Mouse (Mus musculus): Measurements from ENCODE around the gene Polr2f.

GRCm38 (mm10) chr15:79151881-79152280, 11.1 kb downstream of the Polr2f start:
- TF ChIP-seq CTCF (IDR thresholded peaks at IDR 0.05; ENCODE audit: low read depth, low read length), result no peak
- TF ChIP-seq POLR2A (IDR thresholded peaks at IDR 0.05; ENCODE audit: insufficient read depth, low read length), result no peak
